Mouse (Mus musculus) T-cell, adult 66 days (primary cell): ENCODE results near the gene Rsrc1. TPM values are rescaled to one million over a fixed set of nuclear protein-coding genes. Genes with fewer than 3 reads are reported as not detected.

Source experiments
- total RNA-seq, 2 experiments: library from RNA; stranded (reverse); gene quantifications; 3 replicates in 1 of 2; 4 replicates in 1 of 2; pipeline ENCODE4 v1.2.4; 2023

Gene Rsrc1
- 10 to 100 TPM; 31.2 to 34.1 TPM for total RNA-seq

DNA sequence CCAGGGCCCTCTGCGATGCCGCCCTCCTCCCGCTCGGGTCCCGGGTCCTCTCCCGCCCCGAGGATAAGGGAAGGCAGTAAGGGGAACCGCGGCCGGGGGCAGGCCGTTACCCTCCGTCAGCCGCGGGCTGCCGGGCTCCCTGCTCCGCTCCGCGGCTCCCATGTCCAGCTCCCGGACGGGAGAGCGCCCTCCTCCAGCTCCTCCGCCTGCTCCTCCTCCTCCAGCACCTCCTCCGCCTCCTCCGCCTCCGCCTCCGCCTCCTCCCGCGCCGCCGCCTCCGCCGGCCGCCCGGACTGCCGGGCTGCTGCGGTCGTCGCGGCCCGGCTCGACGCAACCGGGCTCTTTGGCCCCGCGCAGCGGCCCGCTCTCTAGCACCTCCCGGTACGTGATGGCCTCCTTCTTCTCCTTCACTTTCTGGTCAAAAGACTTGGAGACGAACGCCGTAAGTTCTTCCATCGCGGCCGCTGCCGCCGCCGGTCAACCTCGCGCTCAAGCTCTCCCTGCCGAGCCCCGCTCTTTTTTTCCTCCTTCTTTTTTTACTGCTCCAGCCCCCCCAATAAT, at the start of gene Rsrc1:
TSS of gene Rsrc1 (plus strand) at position 290 of the 561 bp plus-strand sequence.

DNA sequence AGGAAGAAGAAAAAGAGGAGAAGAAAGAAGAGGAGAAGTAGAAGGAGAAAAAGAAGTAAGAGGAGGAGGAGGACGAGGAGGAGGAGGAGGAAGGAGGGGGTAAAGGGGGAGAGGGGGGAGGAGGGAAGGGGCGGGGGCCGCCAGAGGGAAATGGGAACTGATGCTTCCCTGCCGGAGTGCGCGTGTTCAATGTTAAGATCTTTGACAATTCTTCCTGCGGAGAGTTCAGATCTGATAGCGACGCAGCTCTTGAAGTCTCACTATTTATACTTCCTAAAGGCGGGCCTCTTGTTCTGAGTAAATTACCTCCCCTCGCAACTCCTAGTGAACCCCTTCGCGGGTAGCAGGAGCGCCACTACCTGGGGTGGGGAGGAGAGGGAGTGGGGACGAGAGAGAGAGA, 516 bp downstream of the Rsrc1 start, which contains the start of gene Shox2:
TSS of gene Shox2 (minus strand) at position 66 of the 400 bp plus-strand sequence.

DNA sequence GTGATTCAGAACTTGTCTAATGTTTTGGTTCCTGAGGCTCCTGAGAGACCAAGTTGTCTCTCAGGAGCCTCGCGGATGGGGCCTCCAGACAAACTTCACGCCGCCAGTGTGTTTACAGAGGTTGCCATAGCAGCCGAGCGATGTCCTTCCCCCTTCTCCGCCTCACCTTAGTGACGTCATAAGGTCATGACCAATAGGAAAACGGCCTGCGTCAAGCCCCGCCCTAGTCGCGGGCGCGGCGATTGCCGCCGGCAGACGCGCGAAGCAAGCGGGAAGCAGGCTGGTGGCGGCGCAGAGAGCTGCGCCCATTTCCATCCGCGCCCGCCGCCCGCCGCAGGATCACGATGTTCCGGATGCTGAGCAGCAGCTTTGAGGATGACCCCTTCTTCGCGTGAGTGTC, 392.7 kb downstream of the Rsrc1 start, which contains the start of gene Mlf1:
TSS of gene Mlf1 (plus strand) at position 226 of the 400 bp plus-strand sequence.

DNA sequence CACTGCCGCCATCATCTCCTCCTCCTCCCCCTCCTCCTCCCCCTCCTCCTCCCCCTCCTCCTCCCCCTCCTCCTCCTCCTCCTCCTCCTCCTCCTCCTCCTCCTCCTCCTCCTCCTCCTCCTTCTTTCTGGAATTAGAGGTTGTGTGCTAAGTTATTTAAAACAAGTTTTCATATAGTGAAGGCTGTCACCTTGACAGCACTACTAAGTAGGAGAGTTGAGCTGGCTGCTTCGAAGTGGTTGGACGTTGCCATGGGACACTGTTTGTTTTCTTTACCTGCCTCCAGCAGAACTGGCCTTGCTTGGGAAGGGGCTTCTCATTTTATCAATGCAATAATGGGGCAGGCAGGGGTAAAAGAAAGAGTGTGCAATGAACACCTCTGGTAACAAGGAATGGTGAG, 393.9 kb downstream of the Rsrc1 start, which contains the start of gene Gm17402:
TSS of gene Gm17402 (minus strand) at position 101 of the 400 bp plus-strand sequence.

Other genes starting within 250 kb of the Rsrc1 start
- gene Shox2, start 381 bp downstream of the Rsrc1 start, total RNA-seq: not detected